Mouse (Mus musculus): ENCODE results near the gene Dram1.

The Dram1 gene

DNA sequence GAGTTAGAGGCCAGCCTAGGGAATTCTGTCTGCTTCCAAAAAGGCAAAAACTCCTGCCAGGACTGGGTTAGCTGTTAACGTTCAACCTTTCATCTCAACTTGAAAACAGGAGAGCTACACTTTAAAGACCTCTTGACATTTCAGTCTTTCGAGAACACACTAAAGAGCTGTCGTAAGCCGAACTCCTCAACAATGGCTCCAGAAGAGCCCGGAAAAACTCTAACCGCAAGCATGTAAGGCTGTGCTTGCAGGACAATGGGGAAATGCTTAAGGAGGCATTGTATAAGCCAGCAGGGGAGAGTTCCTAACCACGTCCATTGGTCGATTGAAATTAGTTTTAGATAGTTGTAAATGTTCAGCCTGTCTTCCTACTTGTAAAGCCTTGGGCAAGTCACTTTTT is 29.1 kb downstream of the Dram1 start:
- no peak for DNase-seq (ENCODE audit: low spot score)

DNA sequence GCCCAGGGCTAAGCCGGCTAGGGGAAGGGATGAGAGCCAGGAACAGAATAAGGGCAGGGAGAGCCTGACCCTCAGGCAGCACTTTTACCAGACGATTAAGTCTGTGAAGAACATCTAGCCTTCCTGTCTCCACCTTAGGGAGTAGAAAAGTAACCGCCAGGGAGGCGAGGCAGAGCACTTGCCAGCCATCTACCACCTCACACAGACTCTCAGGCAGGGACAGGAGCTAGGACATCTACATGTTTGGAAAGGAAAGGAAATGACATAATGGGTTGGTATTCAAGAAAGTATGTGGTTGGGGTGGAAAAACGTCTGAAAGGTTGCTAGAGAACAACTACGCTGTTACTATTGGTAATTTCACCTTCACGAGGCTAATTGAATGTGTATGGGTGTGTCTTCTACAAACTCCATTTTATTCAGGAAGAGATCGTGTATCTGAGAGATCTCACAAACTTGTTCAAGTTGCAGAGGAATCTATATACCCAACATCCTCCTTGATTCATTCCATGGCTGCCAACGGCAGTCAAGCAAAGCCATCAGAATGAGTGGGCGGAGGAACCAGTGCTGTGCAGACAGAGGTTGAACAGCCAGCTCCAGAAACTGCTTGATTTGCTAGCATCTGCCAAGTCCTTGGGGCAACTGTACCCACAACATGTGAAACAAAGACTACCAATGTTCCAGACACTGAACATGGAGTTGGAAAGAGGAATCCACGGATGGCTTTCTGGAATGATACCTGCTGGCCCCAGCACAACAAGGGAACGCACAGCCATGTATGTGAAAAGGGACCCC is 32.2 kb downstream of the Dram1 start:
- no peak for DNase-seq (ENCODE audit: low spot score)

DNA sequence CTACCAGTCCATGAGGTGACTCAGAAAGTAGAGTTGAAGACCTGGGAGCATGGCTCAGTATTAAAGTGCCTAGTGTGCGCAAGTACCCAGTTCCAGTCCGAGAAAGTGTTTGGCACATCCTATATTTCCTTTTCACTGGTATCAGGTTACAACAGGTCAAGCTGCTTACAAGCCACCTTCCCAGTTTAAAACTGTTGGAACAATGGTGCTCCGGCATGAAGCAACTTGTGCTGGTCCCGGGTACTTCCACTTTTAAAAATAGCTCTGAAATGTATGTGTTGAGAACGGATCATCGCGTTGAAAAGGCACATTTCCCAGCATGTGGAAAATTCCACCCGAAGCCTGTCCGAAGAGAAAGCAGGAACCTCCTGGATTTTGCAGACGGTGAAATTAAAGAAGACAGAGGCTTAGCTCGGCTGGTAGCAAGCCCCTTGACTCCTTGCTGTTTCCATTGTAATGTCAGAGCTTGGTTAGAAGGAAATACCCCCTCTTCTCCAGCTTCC is 32.9 kb downstream of the Dram1 start:
- no peak for DNase-seq (ENCODE audit: low spot score)

DNA sequence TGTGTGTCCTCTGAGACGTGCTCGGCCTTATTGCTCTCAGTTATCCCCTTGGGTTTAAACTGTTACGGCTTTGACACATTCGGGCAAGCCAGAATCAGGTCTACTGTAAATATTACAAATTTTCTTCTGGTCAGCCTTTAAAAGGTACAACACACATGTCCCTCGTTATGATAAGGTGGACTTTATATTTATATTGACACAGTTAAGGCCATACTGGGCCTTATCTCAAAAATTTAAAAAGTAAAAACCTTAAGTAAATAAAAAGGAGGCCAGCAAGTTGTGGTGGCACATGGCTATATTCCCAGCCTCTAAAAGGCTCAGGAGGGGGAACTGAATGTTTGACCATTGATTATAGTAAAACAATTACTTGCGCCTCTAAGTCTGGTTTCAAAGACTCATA is 37.5 kb downstream of the Dram1 start:
- no peak for DNase-seq (ENCODE audit: low spot score)

DNA sequence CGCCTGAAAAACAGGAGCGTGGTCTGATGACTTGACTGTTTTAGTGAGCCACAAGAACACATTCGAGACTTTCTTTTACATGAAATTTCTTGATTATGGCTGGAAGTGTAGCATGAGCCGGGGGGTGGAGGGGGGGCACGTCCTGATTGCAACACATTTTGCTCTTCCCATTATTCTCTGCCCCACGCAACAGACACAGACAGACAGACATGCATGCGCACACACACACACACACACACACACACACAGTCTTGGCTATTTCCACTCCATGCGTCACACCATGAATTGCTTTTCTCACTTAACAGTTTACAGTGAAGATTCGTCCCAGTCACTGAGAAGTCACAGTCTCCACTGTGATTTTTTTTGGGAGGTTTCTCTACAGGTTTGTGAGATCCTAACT is 38.2 kb downstream of the Dram1 start:
- DNase-seq (ENCODE audit: low spot score) = no peak

DNA sequence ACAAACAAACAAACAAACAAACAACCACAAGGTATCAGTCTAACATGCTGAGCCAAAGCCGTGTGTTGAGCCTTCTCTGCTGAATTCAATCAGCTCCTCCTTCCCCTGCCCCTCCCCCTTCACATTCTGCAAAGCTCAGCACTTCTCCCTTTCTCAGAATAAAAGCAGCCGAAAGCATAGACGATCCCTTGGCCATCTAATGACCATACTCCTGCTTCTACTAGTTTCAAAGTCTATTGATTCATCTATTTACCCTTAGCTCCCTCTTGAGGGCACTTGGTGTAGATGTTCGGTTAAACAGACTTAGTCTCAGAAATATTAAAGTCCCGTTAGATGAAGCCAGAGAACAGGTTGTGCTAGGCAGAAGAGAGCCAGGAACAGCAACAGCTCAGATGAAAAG is 48.2 kb downstream of the Dram1 start:
- DNase-seq (ENCODE audit: low spot score) = no peak

DNA sequence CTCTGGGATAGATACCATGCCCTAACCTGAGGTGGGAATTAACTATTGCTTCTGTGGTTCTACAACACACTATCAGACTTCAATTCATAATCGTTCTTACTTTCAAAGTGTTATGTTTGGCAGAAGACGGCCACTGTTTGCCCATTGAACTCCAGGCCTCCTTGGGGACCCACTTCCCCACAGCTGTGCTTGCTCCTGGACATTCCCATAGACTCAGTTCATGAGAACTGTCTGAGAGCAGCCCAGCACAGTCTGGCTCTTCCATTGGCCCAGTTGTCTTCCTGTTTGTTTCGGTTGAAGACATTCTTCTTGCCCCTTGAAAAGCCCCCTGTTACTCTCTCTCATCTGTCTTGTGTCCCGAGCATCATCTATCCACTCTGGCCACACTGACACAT is 50.8 kb downstream of the Dram1 start:
- no peak for DNase-seq (ENCODE audit: low spot score)

DNA sequence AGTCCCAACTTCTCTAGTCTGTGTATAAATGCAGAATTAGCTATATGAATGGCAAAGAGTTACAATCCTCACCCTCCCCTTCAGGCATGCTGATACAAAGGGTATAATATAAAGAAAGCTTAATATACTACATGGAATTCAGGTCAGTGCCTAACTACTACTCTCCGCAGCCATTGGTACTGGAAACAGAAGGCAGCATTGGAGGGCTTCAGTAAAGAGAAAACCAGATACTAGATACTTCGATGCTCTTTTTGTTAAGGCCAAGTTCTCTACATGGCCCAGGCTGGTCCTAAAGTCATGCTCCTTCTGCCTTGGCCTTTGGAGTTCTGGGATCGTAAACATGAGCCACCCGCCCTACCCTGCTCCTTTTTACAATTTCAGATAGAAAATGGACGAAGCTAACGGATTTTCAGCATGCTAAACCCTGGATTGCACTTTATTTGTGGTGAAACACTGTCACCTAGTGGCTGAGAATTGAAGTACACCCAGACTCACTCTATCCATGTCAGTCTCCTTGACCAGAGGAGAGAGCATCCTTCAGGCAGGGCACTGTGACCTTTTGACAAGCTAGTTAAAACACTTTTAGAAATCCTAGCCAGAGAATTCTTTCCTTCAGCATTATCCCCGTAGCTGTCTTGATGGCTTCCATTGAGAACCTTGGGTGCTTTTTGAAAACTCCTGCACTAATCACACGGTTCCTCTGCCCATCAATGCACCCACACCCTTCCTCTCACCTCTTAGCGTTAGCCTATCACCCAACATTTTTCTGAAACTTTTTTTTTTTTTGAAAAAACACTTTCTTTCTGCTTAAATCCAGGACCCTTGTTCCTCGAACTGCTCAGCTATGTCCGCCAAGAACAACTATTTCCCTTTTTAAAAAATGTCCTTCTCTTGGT is 51.5 kb downstream of the Dram1 start:
- peak; percentile 74 for DNase-seq (ENCODE audit: low spot score)

DNA sequence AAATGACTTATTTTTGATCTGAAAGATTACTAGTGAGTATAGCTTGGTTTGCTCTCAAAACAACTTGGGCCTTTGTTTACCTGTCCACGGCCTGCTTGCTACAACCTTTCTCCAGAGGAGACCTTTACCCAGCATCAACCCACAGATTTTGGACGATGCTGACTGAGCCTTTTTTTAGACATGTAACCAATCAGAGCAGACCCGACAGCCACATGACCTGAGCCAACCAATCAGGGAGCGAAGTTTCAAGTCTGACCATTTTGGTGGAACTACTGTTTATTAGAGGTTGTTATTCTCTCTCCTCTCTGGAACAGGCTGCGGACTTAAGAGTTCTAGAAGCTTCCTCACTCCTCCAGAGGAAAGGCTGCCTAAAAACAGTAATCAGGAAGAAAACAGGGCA is 57.1 kb downstream of the Dram1 start:
- no peak for DNase-seq (ENCODE audit: low spot score)

DNA sequence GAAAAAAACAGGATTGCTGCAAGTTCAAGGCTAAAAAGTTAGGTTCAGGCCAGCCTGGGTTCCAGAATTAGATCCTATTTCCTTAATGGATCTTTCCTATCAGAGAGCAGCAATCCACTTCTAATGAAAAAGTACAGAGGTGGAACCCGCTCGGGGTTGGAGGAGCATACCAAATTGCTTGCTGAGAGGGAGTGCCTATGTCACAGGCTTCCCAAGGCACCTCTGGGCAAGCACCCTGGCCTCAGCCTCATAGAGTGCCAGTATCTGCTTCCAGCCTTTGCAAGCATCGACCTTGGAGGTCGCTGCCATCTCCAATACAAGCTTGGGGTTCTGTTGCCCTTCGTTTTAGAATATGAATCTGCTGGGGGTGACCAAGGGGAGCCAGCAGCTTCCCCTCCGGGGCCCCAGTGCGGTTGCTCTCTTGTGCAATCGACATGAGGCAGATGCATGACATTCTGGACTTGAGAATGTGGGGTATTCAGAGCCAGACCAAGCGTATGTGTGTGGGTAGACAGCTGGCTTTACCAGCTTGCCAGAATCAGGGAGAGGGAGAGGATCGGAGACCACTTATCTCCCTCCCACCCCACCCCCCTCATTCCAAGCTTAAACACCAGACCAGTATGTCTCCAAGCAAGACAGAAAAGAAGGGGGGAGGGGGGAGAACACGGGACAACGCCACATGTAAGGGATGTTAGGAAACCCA is 58.0 kb downstream of the Dram1 start:
- DNase-seq (ENCODE audit: low spot score) = no peak

DNA sequence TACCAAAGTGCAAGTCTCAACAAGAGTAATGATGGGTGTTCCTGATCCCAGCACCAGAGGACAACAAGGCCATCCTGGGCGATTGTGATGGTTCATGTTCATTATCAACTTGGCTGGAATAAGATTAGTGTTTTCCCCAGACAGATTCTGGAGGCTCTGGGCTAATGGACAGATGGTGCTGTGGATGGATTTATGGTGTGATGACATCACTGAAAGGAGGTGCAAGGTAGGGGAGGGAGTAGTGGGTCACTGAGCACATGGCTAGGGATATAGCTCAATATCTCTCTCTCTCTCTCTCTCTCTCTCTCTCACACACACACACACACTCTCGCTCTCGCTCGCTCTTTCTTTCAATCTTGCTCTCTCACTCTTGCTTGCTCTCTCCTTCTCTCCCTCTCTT is 60.7 kb downstream of the Dram1 start:
- DNase-seq (ENCODE audit: low spot score) = no peak

DNA sequence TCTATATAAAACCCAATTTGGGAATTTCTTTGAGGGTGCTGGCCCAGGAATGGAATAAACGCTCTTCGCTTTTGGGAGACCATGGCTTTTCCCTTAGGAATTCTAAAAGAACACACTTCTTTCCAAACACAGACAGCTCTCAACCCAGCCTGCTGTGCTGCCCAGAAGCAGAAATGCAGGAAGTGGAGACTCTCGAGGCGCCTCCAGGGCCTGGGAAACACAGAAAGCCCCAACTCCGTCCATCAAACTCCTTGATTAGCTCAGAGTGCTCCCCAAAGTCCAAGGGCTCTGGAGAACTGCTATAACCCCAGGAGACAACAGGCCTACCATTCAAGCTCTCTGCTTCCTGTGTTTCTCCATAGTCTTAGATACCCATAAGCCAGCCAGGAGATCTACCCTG is 61.7 kb downstream of the Dram1 start:
- DNase-seq (ENCODE audit: low spot score) = no peak

DNA sequence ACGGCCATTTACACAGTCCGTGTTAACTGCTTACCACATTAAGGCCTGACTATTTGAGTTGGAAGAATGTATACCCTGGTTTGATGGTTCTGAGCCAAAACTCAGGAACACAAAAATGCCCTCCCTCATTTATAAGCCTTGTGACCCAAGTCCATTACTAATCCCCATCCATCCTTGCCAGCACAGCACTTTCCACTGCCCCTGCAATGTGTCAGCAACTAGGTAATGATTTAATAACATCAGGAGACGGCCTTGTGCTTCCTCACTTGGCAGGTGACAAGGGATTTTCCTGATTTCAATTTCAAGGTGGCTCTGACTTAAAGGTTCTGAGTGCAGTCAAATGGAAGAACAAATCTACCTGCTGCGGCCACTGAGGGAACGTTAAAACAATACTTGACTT is 64.0 kb downstream of the Dram1 start:
- no peak for DNase-seq (ENCODE audit: low spot score)

DNA sequence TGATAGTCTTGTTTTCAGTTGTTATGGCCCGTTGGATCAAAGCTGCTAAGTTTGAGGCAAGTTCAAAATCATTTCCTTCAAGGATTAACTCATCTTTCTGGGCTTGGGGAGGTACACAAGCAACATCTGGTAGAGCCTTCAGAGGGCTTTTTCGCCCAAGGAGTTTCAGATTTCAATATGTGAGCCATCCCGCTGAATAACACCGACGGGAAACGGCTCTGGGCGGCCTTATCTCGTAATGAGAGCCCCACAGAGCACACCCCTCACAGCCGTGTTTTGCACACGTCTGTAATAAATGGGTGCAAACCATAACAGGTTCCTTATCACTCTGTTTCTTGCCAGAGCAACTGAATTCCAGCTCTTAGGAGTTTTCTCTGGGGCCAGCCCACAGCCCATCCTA is 69.0 kb downstream of the Dram1 start:
- DNase-seq (ENCODE audit: low spot score) = no peak

DNA sequence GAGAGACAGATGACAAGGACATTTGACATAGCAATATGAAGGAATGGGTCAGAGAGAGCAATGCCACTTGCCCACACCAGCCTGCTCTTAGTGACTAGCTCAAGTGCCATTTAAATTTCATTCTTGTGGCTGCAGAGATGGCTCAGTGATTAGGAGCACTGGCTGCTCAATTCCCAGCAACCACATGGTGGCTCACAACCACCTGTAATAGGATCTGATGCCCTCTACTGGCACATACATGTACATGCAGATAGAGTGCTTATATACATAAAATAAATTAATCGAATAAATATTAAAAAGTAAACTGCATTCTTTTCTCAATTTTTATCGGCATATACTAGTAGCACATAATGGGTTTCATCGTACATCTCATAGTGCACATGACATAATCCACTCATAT is 72.6 kb downstream of the Dram1 start:
- DNase-seq (ENCODE audit: low spot score) = no peak

DNA sequence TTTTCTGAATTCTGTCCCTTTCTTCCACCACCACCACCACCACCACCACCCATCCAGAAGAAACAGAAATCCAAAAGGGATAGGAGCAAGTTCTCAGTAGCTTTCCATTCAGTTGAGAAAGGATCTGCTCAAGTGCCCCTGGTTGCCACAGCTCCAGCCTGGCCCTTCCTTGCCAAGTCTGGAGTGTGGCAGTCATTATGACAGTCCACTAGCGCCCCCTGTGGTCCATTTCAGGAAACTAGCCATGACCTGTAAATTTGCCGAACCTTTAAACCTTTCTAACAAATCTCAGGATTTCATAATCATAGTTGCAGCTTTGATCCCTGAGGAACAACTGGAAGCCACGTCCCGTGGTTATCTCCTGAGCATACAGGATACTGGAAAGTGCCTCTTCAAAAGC is 74.6 kb downstream of the Dram1 start:
- DNase-seq (ENCODE audit: low spot score) = peak; percentile 85

DNA sequence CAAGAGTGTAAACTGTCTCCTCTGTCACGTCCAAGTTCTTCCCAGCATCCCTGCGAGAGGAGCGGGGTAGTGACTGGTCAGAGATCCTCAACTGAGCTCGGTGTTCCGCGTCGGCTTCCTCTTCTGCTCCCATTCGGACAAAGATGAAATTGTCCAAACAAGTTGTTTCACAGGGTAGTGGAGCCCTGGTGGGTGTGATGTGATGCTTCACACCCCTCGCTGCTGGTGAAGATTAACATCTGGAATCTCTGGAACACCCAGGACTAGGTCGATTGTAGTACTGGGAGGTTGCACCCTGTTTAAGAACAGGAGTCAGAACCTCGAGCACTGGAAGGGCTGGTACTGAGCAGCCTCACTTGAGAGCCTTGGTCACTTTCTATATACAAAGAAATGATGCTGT is 75.8 kb downstream of the Dram1 start:
- peak; percentile 44 for DNase-seq (ENCODE audit: low spot score)

DNA sequence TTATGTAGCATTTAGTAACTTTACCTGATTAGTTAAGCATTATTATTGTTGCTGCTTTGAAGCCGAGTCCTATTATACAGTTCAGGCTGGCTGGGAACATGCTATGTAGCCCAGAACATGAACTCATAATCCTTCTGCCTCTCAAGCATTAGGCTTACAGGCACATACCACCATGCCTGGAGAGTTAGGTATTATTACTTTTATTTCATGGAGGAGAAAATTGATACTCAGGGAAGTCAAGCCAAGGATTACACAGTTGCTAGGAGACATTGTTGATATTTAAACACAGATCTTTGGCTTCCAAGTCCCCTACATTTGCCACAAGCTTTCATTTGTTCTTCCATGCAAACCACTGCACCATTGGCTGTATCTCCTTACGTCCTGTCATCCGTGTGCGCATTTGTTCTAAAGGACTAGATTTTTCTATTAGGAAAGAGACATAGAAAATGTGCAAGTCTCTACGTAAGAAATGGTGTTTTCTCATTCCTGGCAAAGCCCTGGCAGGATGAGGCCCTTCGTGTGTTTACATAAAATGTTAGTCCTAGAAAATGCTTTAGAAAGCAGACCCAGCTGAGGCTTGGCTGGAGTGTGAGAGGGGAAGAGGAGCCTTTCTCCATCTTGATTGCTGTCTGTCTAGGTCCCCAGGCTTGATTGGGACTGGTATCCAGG is 76.9 kb downstream of the Dram1 start:
- DNase-seq (ENCODE audit: low spot score) = no peak

DNA sequence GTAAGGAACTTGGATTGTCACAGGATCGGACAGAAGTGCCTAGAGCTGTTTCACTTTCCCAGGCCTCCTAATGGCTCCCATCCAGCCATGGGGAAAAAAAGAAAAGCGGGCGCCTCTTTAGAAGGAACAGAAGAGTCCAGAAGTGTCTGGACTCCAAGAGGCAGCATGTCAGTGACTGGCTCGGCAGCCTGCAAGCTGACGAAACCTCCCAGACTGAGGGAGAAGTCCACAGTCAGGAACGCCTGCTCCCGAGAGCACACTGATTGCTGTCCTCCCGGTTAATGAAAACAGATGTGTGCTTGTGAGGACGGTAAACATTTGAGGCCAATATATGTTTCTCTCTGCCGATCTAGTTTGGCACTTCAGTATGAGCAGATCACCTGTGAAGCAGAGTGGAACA is 81.9 kb downstream of the Dram1 start:
- peak; percentile 58 for DNase-seq (ENCODE audit: low spot score)

DNA sequence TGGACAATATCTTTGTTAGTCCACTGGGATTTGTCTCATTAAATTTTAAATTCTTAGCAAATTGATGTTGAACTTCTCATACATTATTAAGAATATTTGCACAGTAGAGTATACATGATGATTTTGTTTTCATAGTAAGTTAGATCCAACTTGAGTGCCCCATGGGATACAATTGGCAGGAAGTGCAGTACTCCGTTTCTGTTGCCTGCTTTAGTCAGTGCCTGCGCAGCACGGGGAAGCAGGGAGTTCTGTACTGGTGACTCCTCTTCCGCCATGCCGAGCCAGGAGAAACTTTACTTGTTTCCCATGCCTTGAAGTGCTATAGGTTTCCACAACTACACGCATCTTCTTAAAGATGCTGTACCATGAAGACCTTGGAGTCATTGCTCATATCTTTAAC is 83.8 kb downstream of the Dram1 start:
- DNase-seq (ENCODE audit: low spot score) = no peak

DNA sequence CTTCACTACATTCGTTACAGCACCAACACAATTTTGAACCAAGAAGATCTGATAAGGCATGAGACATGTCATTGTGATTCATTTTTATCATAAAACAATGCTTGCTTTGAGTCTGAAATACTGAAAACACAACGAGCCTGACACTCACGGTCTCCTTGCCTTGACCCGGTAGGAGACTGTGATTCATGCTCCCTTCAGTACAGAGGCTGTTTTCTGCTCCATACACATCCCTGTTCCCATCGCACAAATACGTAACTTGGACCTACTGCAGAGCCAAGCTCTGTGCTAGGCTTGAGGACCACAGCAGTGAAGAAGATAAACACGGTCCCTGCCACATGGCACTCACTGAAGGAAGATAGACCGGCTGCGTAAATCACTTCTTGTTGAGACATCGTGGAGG is 90.8 kb downstream of the Dram1 start:
- no peak for DNase-seq (ENCODE audit: low spot score)

DNA sequence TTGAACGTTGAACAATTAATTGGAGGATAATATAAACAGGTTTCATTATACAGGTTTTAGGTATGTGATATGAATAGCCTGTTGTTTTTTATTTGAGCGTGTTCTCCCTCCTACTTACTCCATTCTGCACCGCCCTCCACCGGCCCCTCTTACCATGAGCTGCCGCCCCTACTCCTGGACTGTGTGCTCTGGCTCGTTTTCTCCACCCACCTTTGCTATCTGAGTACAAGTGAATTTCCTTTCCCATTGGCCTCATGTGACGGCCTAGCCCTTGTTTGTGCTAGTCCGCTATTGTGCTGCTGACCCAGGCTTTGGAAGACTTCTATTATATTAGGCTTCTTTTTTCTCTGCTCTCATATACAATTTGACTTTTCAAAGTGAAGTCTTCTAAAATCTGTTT is 91.6 kb downstream of the Dram1 start:
- DNase-seq (ENCODE audit: low spot score) = no peak

Data from urinary bladder, postnatal 14 days (tissue).